Mouse (Mus musculus): Measurements from ENCODE around the gene Col1a1. TPM values are rescaled to one million over a fixed set of nuclear protein-coding genes. Genes with fewer than 3 reads are reported as not detected.

Gene Col1a1
- polyA plus RNA-seq, 1 experiment from 2014 or later: 221 TPM

DNA sequence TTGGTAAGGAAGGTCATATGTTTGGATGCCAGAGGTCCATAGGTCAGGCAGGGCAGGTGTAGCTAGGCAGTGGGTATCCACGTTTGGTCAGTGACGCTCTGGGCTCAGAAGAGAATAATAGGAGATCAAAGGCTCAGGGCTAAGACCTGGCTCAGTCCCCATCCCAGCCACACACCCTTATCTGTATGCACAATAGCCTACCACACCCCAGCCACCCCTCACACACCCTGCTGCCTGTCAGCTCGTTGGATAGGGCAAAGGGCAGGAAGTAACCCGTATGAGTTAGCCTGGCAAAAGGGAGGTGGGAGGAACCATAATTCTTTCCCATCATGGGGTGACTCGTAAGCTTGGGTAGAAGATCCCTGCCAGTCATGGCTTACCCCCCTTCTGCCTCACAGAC lies 61.6 kb downstream of the Col1a1 start:
- Histone ChIP-seq H3K4me3 (ENCODE audit: low read depth, low read length) (peak overlapping the region; percentile 98), H3K36me3 (ENCODE audit: control insufficient read depth, insufficient read depth, low read length) (peaks cover 53% of the 10 kb centered on the region)
- ATAC-seq (replicated peaks; ENCODE audit: low FRiP score): peak; percentile 91

DNA sequence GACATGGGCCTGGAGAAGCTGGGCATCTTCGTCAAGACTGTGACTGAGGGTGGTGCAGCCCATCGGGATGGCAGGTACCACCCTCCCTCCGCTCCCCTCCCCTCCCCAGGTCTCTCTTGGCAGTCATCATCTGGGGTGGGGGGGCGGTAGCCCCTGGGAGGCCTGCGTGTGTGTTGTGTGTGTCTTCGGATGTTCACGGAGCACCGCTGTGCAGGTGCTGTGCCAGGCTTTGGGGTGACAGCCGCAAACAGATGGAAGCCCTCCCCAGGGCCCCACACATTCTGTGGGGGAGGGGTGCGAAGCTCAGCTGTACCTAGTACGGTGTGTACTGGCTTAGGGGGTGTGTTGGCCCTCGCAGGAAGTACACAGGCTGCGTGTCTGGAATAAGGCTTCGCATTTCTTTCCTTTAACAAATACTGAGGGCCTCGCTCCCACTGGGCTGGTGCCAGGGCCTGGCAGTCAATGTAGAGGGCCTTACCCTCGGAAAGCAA lies 62.1 kb downstream of the Col1a1 start:
- ATAC-seq (replicated peaks; ENCODE audit: low FRiP score) (peak; percentile 46), DNase-seq (ENCODE audit: low spot score) (no peak)
- H3K4me3 ChIP-seq (ENCODE audit: low read depth, low read length): peak overlapping the region; percentile 98
- peaks cover 58% of the 10 kb centered on the region for H3K36me3 ChIP-seq (ENCODE audit: control insufficient read depth, insufficient read depth, low read length)
- peak overlapping the region; percentile 74 for H3K27ac ChIP-seq (ENCODE audit: low read depth, low read length)
- 66% methylated on average over 16 of the region's 16 CpGs for WGBS
- H3K9ac ChIP-seq (ENCODE audit: low read depth, low read length): peak overlapping the region; percentile 69
- no peaks in the 10 kb centered on the region for H3K27me3 ChIP-seq (replicated peaks; ENCODE audit: control insufficient read depth, insufficient read depth, low read length)
- H3K4me2 ChIP-seq: peak overlapping the region; percentile 95
- H3K4me1 ChIP-seq (replicated peaks; ENCODE audit: control insufficient read depth, insufficient read depth, low read length): peaks cover 93% of the 10 kb centered on the region
- no peaks in the 10 kb centered on the region for H3K9me3 ChIP-seq (ENCODE audit: control insufficient read depth, low read length)

More for the DNA sequence above, 61.6 kb downstream of the Col1a1 start:
- DNase-seq (ENCODE audit: low spot score): peak; percentile 71
- Histone ChIP-seq H3K27me3 (replicated peaks; ENCODE audit: control insufficient read depth, insufficient read depth, low read length) (no peaks in the 10 kb centered on the region), H3K4me2 (peak overlapping the region; percentile 95), H3K9me3 (ENCODE audit: control insufficient read depth, low read length) (no peaks in the 10 kb centered on the region), H3K27ac (ENCODE audit: low read depth, low read length) (peak overlapping the region; percentile 74), H3K4me1 (replicated peaks; ENCODE audit: control insufficient read depth, insufficient read depth, low read length) (peaks cover 90% of the 10 kb centered on the region), H3K9ac (ENCODE audit: low read depth, low read length) (peak overlapping the region; percentile 69)
- WGBS: 39% methylated on average over 5 of the region's 5 CpGs

DNA sequence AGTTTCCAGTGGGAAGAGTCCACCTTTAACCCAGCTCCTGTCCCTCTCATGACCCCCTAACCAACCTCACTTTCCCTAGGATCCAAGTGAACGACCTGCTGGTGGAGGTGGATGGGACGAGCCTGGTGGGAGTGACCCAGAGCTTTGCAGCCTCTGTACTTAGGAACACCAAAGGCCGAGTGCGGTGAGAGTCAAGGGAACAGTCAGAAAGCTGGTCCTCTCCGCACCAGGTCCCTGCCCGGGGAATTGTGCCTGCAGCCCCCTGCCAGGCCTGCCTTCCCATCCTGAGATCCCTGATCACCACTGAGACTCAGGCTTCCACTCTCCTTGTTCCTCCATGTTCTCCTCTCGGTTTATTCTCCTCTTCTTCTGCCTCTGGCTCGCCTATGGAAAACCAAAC lies 64.1 kb downstream of the Col1a1 start:
- whole genome bisulfite sequencing: 54% methylated on average over 8 of the region's 8 CpGs
- no peaks in the 10 kb centered on the region for H3K9me3 ChIP-seq (ENCODE audit: control insufficient read depth, low read length)
- peak overlapping the region; percentile 95 for H3K4me2 ChIP-seq
- no peaks in the 10 kb centered on the region for H3K27me3 ChIP-seq (replicated peaks; ENCODE audit: control insufficient read depth, insufficient read depth, low read length)
- no peak overlapping the region for H3K4me3 ChIP-seq (ENCODE audit: low read depth, low read length)
- no peak overlapping the region; the same call in 1 of the 2 replicates for H3K9ac ChIP-seq (ENCODE audit: low read depth, low read length)
- H3K36me3 ChIP-seq (ENCODE audit: control insufficient read depth, insufficient read depth, low read length): peaks cover 64% of the 10 kb centered on the region
- DNase-seq (ENCODE audit: low spot score): no peak
- no peak for ATAC-seq (replicated peaks; ENCODE audit: low FRiP score)
- peak overlapping the region; percentile 75 for H3K27ac ChIP-seq (ENCODE audit: low read depth, low read length)
- peaks cover 88% of the 10 kb centered on the region for H3K4me1 ChIP-seq (replicated peaks; ENCODE audit: control insufficient read depth, insufficient read depth, low read length)

DNA sequence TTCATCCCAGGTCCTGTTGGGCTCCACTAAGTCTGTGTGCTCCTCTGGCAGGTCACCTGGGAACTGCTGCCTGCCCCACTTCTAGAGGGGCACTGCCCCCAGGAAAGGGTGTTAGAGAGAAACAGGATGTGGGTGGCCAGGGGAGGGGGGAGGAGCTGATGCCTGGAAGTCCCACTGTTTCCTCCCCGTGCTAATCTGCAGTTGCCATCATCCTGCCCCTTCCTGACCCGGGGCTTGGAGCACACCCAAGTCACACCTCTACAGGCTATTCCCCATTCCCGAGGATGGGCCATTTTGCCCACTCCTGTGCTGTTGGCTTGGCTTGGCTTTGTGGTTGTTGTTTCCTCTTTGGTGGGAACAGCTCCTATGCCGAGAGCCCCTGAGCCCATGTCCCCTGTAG lies 64.5 kb downstream of the Col1a1 start:
- Histone ChIP-seq H3K9me3 (ENCODE audit: control insufficient read depth, low read length) (no peaks in the 10 kb centered on the region), H3K4me1 (replicated peaks; ENCODE audit: control insufficient read depth, insufficient read depth, low read length) (peaks cover 88% of the 10 kb centered on the region), H3K4me3 (ENCODE audit: low read depth, low read length) (peak overlapping the region; percentile 20), H3K4me2 (peak overlapping the region; percentile 95), H3K27ac (ENCODE audit: low read depth, low read length) (peak overlapping the region; percentile 75), H3K9ac (ENCODE audit: low read depth, low read length) (peak overlapping the region; percentile 41; the same call in 1 of the 2 replicates), H3K27me3 (replicated peaks; ENCODE audit: control insufficient read depth, insufficient read depth, low read length) (no peaks in the 10 kb centered on the region), H3K36me3 (ENCODE audit: control insufficient read depth, insufficient read depth, low read length) (peaks cover 68% of the 10 kb centered on the region)
- ATAC-seq (replicated peaks; ENCODE audit: low FRiP score) (no peak), DNase-seq (ENCODE audit: low spot score) (no peak)
- WGBS: 18% methylated on average over 4 of the region's 4 CpGs

DNA sequence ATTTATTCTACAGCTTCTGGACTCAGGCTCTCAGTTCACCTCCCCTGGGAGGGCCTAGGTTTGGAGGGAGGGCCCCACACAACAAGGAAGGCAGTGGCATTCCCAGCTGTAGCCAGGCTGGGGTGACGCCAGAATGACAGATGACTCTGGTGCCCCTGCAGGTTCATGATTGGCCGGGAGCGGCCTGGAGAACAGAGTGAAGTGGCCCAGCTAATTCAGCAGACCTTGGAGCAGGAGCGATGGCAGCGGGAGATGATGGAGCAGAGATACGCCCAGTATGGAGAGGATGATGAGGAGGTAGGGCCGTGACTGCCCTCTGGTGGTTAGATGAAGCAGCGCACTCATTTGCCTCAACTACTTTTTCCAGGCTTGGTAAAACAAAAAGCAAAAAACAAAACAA lies 65.0 kb downstream of the Col1a1 start:
- Histone ChIP-seq H3K9ac (ENCODE audit: low read depth, low read length) (peak overlapping the region; percentile 41; the same call in 1 of the 2 replicates), H3K4me2 (peak overlapping the region; percentile 95), H3K27me3 (replicated peaks; ENCODE audit: control insufficient read depth, insufficient read depth, low read length) (no peaks in the 10 kb centered on the region), H3K9me3 (ENCODE audit: control insufficient read depth, low read length) (no peaks in the 10 kb centered on the region), H3K4me1 (replicated peaks; ENCODE audit: control insufficient read depth, insufficient read depth, low read length) (peaks cover 87% of the 10 kb centered on the region), H3K27ac (ENCODE audit: low read depth, low read length) (peak overlapping the region; percentile 75), H3K4me3 (ENCODE audit: low read depth, low read length) (peak overlapping the region; percentile 20), H3K36me3 (ENCODE audit: control insufficient read depth, insufficient read depth, low read length) (peaks cover 69% of the 10 kb centered on the region)
- no peak for ATAC-seq (replicated peaks; ENCODE audit: low FRiP score)
- WGBS: 4% methylated on average over 8 of the region's 8 CpGs
- peak; percentile 59 for DNase-seq (ENCODE audit: low spot score)

DNA sequence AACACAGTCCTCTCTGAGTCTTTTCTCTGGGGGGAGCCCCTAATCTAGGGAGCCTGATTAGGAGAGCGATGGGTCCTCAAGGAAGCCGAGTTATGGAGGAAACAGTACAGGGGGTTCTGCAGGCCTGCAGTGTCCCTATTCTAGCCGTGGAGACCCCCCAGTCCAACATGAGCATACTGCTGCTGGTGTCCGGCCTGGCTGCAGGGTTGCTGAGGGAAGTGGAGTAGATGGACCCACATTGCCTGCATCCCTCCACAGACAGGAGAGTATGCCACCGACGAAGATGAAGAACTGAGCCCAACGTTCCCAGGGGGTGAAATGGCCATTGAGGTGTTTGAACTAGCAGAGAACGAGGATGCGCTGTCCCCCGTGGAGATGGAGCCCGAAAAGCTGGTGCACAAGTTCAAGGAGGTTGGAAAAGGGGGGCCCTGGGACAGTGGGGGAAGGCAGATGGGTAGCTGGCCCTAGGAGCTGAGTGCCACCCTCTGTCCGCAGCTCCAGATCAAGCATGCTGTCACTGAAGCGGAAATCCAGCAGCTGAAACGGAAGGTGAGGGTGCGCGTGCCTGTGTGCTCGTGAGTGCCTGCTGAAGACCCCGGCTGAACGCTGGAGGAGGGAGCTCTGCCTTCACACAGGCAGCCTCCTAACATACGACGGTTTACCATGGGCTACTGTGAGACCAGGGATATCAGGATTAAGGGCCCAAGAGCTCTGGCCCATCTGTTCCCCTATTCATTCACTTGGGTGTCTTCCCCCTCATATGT lies 65.7 kb downstream of the Col1a1 start:
- Histone ChIP-seq H3K27me3 (replicated peaks; ENCODE audit: control insufficient read depth, insufficient read depth, low read length) (no peaks in the 10 kb centered on the region), H3K9ac (ENCODE audit: low read depth, low read length) (no peak overlapping the region), H3K4me1 (replicated peaks; ENCODE audit: control insufficient read depth, insufficient read depth, low read length) (peaks cover 87% of the 10 kb centered on the region), H3K27ac (ENCODE audit: low read depth, low read length) (no peak overlapping the region), H3K4me2 (no peak overlapping the region), H3K36me3 (ENCODE audit: control insufficient read depth, insufficient read depth, low read length) (peaks cover 67% of the 10 kb centered on the region), H3K9me3 (ENCODE audit: control insufficient read depth, low read length) (no peaks in the 10 kb centered on the region), H3K4me3 (ENCODE audit: low read depth, low read length) (no peak overlapping the region)
- DNase-seq (ENCODE audit: low spot score) (no peak), ATAC-seq (replicated peaks; ENCODE audit: low FRiP score) (no peak)
- WGBS: 87% methylated on average over 21 of the region's 21 CpGs

Other genes with a start within 250 kb of the Col1a1 start
- gene Gm11541, start 231.7 kb upstream of the Col1a1 start, polyA plus RNA-seq (2014; fragmentation: Nextera tagmentation; extraction: Ambion mirVana): 0.10 TPM in 1 of 2 replicates, not detected in the other
- gene Cdc34b, start 194.4 kb upstream of the Col1a1 start, polyA plus RNA-seq (2014; fragmentation: Nextera tagmentation; extraction: Ambion mirVana): 0.23 TPM in 1 of 2 replicates, not detected in the other
- gene Tmem92, start 153.5 kb upstream of the Col1a1 start, polyA plus RNA-seq (2014; fragmentation: Nextera tagmentation; extraction: Ambion mirVana): not detected in 2 replicates
- gene Hils1, start 31.4 kb downstream of the Col1a1 start, polyA plus RNA-seq (2014; fragmentation: Nextera tagmentation; extraction: Ambion mirVana): not detected in 2 replicates
- 0.22 and 0.30 TPM in 2 replicates for gene Sgca, start 40.1 kb downstream of the Col1a1 start, polyA plus RNA-seq (2014; fragmentation: Nextera tagmentation; extraction: Ambion mirVana)
- gene Ppp1r9b, start 54.8 kb downstream of the Col1a1 start, polyA plus RNA-seq (2014; fragmentation: Nextera tagmentation; extraction: Ambion mirVana): 21.9 and 27.9 TPM in 2 replicates
- 55.8 and 57.8 TPM in 2 replicates for gene Samd14, start 73.7 kb downstream of the Col1a1 start, polyA plus RNA-seq (2014; fragmentation: Nextera tagmentation; extraction: Ambion mirVana)
- 14.9 and 15.2 TPM in 2 replicates for gene Pdk2, start 105.1 kb downstream of the Col1a1 start, polyA plus RNA-seq (2014; fragmentation: Nextera tagmentation; extraction: Ambion mirVana)
- gene Itga3, start 140.6 kb downstream of the Col1a1 start, polyA plus RNA-seq (2014; fragmentation: Nextera tagmentation; extraction: Ambion mirVana): 4.0 and 4.6 TPM in 2 replicates
- 0.63 and 0.68 TPM in 2 replicates for gene Dlx3, start 183.9 kb downstream of the Col1a1 start, polyA plus RNA-seq (2014; fragmentation: Nextera tagmentation; extraction: Ambion mirVana)
- 0.19 and 0.40 TPM in 2 replicates for gene Dlx4, start 210.0 kb downstream of the Col1a1 start, polyA plus RNA-seq (2014; fragmentation: Nextera tagmentation; extraction: Ambion mirVana)